Mouse (Mus musculus) CH12.LX (cell line): ENCODE measurements around the gene Fgfr2. TPM values are rescaled to one million over a fixed set of nuclear protein-coding genes. Genes with fewer than 3 reads are reported as not detected.

ENCODE experiments used
- DNase-seq: peaks from one replicate; pipeline ENCODE4 v3.0.0-alpha.2; 2013; ENCODE audit errors: extremely low read depth
- H3K27ac ChIP-seq: 2 replicates; pipeline ENCODE4 v1.5.1; 2012; ENCODE audit warnings: low read depth, mild to moderate bottlenecking, control low read depth, moderate library complexity; ENCODE audit not compliant: insufficient read depth
- H3K27me3 ChIP-seq: replicated peaks from 2 replicates; pipeline ENCODE3; 2012; ENCODE audit warnings: inconsistent platforms
- H3K36me3 ChIP-seq, 2 experiments: replicated peaks in 1 of 2; 2 replicates each; pipeline versions ENCODE3 to v1.6.1; 2012; ENCODE audit warnings: inconsistent platforms in 1 of 2, low read length in 1 of 2, mild to moderate bottlenecking in 1 of 2, mixed read lengths in 1 of 2, moderate library complexity in 1 of 2; ENCODE audit not compliant: control insufficient read depth in 1 of 2, insufficient read depth in 1 of 2
- H3K4me1 ChIP-seq, 2 experiments: 2 replicates each; pipeline ENCODE4 v1.6.1; 2012; ENCODE audit warnings: inconsistent platforms in 1 of 2, moderate library complexity in 1 of 2; ENCODE audit not compliant: insufficient read depth in 2 of 2, control insufficient read depth in 1 of 2
- H3K4me2 ChIP-seq: 2 replicates; pipeline ENCODE4 v1.6.1; 2012; ENCODE audit warnings: low read depth, mild to moderate bottlenecking, control low read depth; ENCODE audit not compliant: poor library complexity, insufficient read depth, severe bottlenecking
- H3K4me3 ChIP-seq, 3 experiments: fragments of 150-350 bp in 1 of 3; sonication (generic) in 1 of 3; replicated peaks in 1 of 3; 2 replicates each; pipeline versions ENCODE3 to v1.5.1; 2011 to 2012; ENCODE audit warnings: low read depth in 2 of 3, low read length in 2 of 3, mild to moderate bottlenecking in 2 of 3, moderate library complexity in 2 of 3, control low read depth in 1 of 3, improper control_type of control experiment in 1 of 3, inconsistent platforms in 1 of 3, mixed read lengths in 1 of 3; ENCODE audit not compliant: poor library complexity in 1 of 3
- H3K79me2 ChIP-seq: replicated peaks from 2 replicates; pipeline ENCODE4 v1.6.1; 2012; ENCODE audit warnings: mild to moderate bottlenecking, moderate library complexity; ENCODE audit not compliant: control insufficient read depth, poor library complexity, insufficient read depth, severe bottlenecking; ENCODE audit errors: extremely low read depth
- H3K9ac ChIP-seq: 2 replicates; pipeline ENCODE4 v1.6.1; 2012; ENCODE audit warnings: low read depth, mild to moderate bottlenecking, control low read depth, moderate library complexity; ENCODE audit not compliant: insufficient read depth
- H3K9me3 ChIP-seq: replicated peaks from 2 replicates; pipeline ENCODE3; 2012; ENCODE audit warnings: low read length, inconsistent platforms, mixed read lengths
- BHLHE40 ChIP-seq: IDR thresholded peaks from 2 replicates; pipeline ENCODE4 v1.6.1; 2011; ENCODE audit warnings: mild to moderate bottlenecking, low read depth, low read length, improper control_type of control experiment
- CHD2 ChIP-seq: IDR thresholded peaks from 2 replicates; pipeline ENCODE4 v1.6.1; 2011; ENCODE audit warnings: low read length, improper control_type of control experiment
- E2F4 ChIP-seq: IDR thresholded peaks from 2 replicates; pipeline ENCODE4 v1.6.1; 2011; ENCODE audit warnings: low read depth, low read length, improper control_type of control experiment; ENCODE audit not compliant: insufficient replicate concordance
- ELF1 ChIP-seq: IDR thresholded peaks from 2 replicates; pipeline ENCODE4 v1.6.1; 2014; ENCODE audit warnings: low read depth, mild to moderate bottlenecking, inconsistent platforms, low read length, improper control_type of control experiment
- EP300 ChIP-seq: IDR thresholded peaks from 2 replicates; pipeline ENCODE4 v1.6.1; 2011; ENCODE audit warnings: low read length, improper control_type of control experiment
- ETS1 ChIP-seq: conservative IDR thresholded peaks from 2 replicates; pipeline ENCODE4 v1.6.1; 2012; ENCODE audit warnings: low read depth, mild to moderate bottlenecking, inconsistent platforms, low read length, improper control_type of control experiment, moderate library complexity
- GABPA ChIP-seq: IDR thresholded peaks from 2 replicates; pipeline ENCODE4 v1.6.1; 2012; ENCODE audit warnings: low read depth, low read length, improper control_type of control experiment, inconsistent platforms; ENCODE audit not compliant: insufficient replicate concordance
- HCFC1 ChIP-seq: IDR thresholded peaks from 2 replicates; pipeline ENCODE4 v1.6.1; 2012; ENCODE audit warnings: low read depth, mild to moderate bottlenecking, inconsistent platforms, low read length, improper control_type of control experiment
- IRF4 ChIP-seq: IDR thresholded peaks from 2 replicates; pipeline ENCODE4 v1.6.1; 2014; ENCODE audit warnings: low read depth, mild to moderate bottlenecking, inconsistent platforms, low read length, improper control_type of control experiment
- KAT2A ChIP-seq: IDR thresholded peaks from 2 replicates; pipeline ENCODE4 v1.6.1; 2012; ENCODE audit warnings: low read length, improper control_type of control experiment, inconsistent platforms; ENCODE audit not compliant: insufficient replicate concordance
- MAFK ChIP-seq: IDR thresholded peaks from 2 replicates; pipeline ENCODE4 v1.6.1; 2011; ENCODE audit warnings: low read length, improper control_type of control experiment; ENCODE audit not compliant: insufficient replicate concordance
- MXI1 ChIP-seq: IDR thresholded peaks from 2 replicates; pipeline ENCODE4 v1.6.1; 2011; ENCODE audit warnings: mild to moderate bottlenecking, low read depth, low read length, improper control_type of control experiment
- MYC ChIP-seq: IDR thresholded peaks from 2 replicates; pipeline ENCODE4 v1.6.1; 2011; ENCODE audit warnings: low read depth, mild to moderate bottlenecking, improper control_type of control experiment, low read length
- PAX5 ChIP-seq: IDR thresholded peaks from 2 replicates; pipeline ENCODE4 v1.6.1; 2012; ENCODE audit warnings: low read length, inconsistent platforms, mixed read lengths
- SIN3A ChIP-seq: IDR thresholded peaks from 2 replicates; pipeline ENCODE4 v1.6.1; 2012; ENCODE audit warnings: low read length, improper control_type of control experiment, inconsistent platforms
- TBP ChIP-seq: conservative IDR thresholded peaks from 2 replicates; pipeline ENCODE4 v1.6.1; 2011; ENCODE audit warnings: low read depth, low read length, improper control_type of control experiment
- TCF12 ChIP-seq: IDR thresholded peaks from 2 replicates; pipeline ENCODE4 v1.6.1; 2014; ENCODE audit warnings: low read depth, mild to moderate bottlenecking, inconsistent platforms, low read length, improper control_type of control experiment
- USF1 ChIP-seq: IDR thresholded peaks from 2 replicates; pipeline ENCODE4 v1.6.1; 2014; ENCODE audit warnings: low read depth, mild to moderate bottlenecking, inconsistent platforms, low read length, improper control_type of control experiment
- USF2 ChIP-seq: conservative IDR thresholded peaks from 2 replicates; pipeline ENCODE4 v1.6.1; 2011; ENCODE audit warnings: low read depth, low read length, improper control_type of control experiment
- ZKSCAN1 ChIP-seq: IDR thresholded peaks from 2 replicates; pipeline ENCODE4 v1.6.1; 2012; ENCODE audit warnings: low read depth, inconsistent platforms, low read length, improper control_type of control experiment, borderline replicate concordance
- ZMIZ1 ChIP-seq: IDR thresholded peaks from 2 replicates; pipeline ENCODE4 v1.6.1; 2012; ENCODE audit warnings: low read depth, mild to moderate bottlenecking, inconsistent platforms, low read length, improper control_type of control experiment
- ZNF384 ChIP-seq: IDR thresholded peaks from 2 replicates; pipeline ENCODE4 v1.6.1; 2012; ENCODE audit warnings: low read depth, low read length, improper control_type of control experiment, inconsistent platforms
- dilution Hi-C: fragments of 300-500 bp; cut with MboI; formaldehyde crosslinking; loops from 2 replicates; pipeline ENCODE4 v1.14.3; 2020; ENCODE audit warnings: low sequenced_read_pairs; ENCODE audit not compliant: extremely low pct_unique_long_range_greater_than_20kb, extremely low pct_ligation_motif_present
- in situ Hi-C: fragments of 300-500 bp; cut with MboI; formaldehyde crosslinking; loops from 3 replicates; pipeline ENCODE4 v1.14.3; 2019; ENCODE audit warnings: low sequenced_read_pairs, low pct_ligation_motif_present, low pct_unique_long_range_greater_than_20kb, mixed read lengths
- polyA plus RNA-seq: library from polyadenylated mRNA; unstranded; fragments of >175 nt; gene quantifications from 2 replicates; pipeline ENCODE4 v1.2.1, GENCODE M21; 2012; ENCODE audit warnings: low read depth; ENCODE audit not compliant: insufficient read length
- total RNA-seq, 2 experiments: library from RNA; depleted of rRNA; stranded (reverse); fragments of 300-350 nt in 1 of 2; fragments of >200 nt in 1 of 2; gene quantifications; 2 replicates each; pipeline ENCODE4 v1.2.3; 2012 to 2014

Gene Fgfr2
- total and polyA plus RNA-seq, 3 experiments: not detected

- DNase-seq: no peak
- TF ChIP-seq ETS1 (no peak), IRF4 (no peak), EP300 (no peak), ZKSCAN1 (no peak), KAT2A (no peak), ELF1 (no peak), HCFC1 (no peak), TBP (no peak), MAFK (no peak), PAX5 (no peak), USF2 (no peak), ZMIZ1 (no peak), SIN3A (no peak), E2F4 (no peak), BHLHE40 (no peak), CHD2 (no peak), ZNF384 (no peak)
- H3K36me3 ChIP-seq: peaks cover 17 to 83% of the 10 kb centered on the region in 2 experiments
- H3K4me2 ChIP-seq: no peak overlapping the region
- in situ Hi-C loops: no loop called here
- no peak overlapping the region for H3K27ac ChIP-seq
- no peak overlapping the region for H3K4me3 ChIP-seq
- no peaks in the 10 kb centered on the region for H3K27me3 ChIP-seq
- dilution Hi-C loops: no loop called here
- H3K9ac ChIP-seq: no peak overlapping the region
- H3K4me1 ChIP-seq: peaks cover 11 to 93% of the 10 kb centered on the region in 2 experiments
- no peaks in the 10 kb centered on the region for H3K9me3 ChIP-seq
- H3K79me2 ChIP-seq: no peaks in the 10 kb centered on the region
Measured at GRCm38 (mm10) chr7:132751716-132752115, 371.4 kb downstream of the Fgfr2 start.

- dilution Hi-C loops (no loop called here), in situ Hi-C loops (no loop called here)
- no peaks in the 10 kb centered on the region for H3K9me3 ChIP-seq
- H3K36me3 ChIP-seq: peaks cover 16 to 78% of the 10 kb centered on the region in 2 experiments
- peaks cover 7 to 81% of the 10 kb centered on the region in 2 experiments for H3K4me1 ChIP-seq
- H3K9ac ChIP-seq: no peak overlapping the region
- no peak overlapping the region for H3K4me3 ChIP-seq
- TF ChIP-seq GABPA (no peak), MYC (no peak), ELF1 (no peak), TCF12 (no peak), TBP (no peak), E2F4 (no peak), USF1 (no peak), USF2 (no peak), CHD2 (no peak), HCFC1 (no peak), MXI1 (no peak), MAFK (no peak), BHLHE40 (no peak), ZNF384 (no peak), SIN3A (no peak), ZKSCAN1 (no peak)
- no peak overlapping the region for H3K4me2 ChIP-seq
- H3K27ac ChIP-seq: no peak overlapping the region
- H3K79me2 ChIP-seq: no peaks in the 10 kb centered on the region
- DNase-seq: no peak
- H3K27me3 ChIP-seq: no peaks in the 10 kb centered on the region
Measured at GRCm38 (mm10) chr7:132749504-132749903, 373.6 kb downstream of the Fgfr2 start.
